Mouse (Mus musculus) megakaryocyte progenitor cell, adult 5-6 weeks (primary cell): ENCODE measurements around the gene Psmd5. TPM values are rescaled to one million over a fixed set of nuclear protein-coding genes. Genes with fewer than 3 reads are reported as not detected.
A peak's percentile ranks its signal among the peaks of the same experiment; 100 is the strongest.
"Not testable (repeated sequence)": the region's sequence is repeated elsewhere in the genome, so short reads cannot be mapped to it uniquely, and the experiment has no call there.

Experiments
- ATAC-seq: replicated peaks from 2 replicates; pipeline ENCODE4 v1.8.0; 2016; ENCODE audit warnings: mild to moderate bottlenecking, moderate TSS enrichment, inconsistent platforms; ENCODE audit not compliant: poor library complexity
- total RNA-seq, 2 experiments: library from RNA; stranded (forward) in 1 of 2; stranded (reverse) in 1 of 2; fragments of 157-497, 149-512 nt in 1 of 2; fragments of 200-1000 nt in 1 of 2; gene quantifications; 2 replicates each; pipeline versions ENCODE4 v1.2.3 to v1.2.4; 2015 to 2017

Psmd5 gene
- total RNA-seq, 2 experiments from 2014 or later, result 33.9 to 88.9 TPM

DNA sequence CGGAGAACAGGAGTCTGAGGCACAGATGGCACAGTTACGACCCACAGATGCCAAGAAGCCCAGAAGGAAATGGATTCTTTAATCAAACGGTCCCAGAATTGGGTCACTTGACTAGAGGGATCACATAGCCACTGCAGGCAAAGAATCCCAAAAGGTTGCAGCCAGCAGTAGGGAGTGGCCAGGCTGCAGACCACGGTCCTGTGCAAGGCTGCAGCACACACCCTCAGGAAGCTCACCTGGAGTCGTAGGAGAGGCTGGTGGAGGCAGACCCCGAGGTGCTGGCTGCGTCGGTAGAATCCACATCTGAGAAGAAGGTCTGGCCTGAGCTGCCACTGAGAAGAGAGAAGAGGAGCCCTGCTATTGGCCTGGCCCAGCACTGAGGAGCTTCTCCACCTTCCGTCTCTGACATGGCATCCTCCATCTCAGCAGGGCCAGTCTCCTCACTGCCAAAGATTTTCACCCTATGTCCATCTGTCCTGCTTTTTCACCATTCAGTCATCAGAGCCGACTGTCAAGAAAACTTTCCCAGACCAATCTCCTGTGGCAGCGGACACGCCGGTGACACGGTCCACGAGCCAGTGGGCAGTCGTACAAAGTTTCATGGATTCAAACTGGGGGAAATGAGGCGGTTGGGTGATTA, 22.2 kb upstream of the Psmd5 start:
- ATAC-seq, result no peak

GRCm38 (mm10) chr2:34895503-34896113, 20.8 kb upstream of the Psmd5 start:
- ATAC-seq, result no peak

DNA sequence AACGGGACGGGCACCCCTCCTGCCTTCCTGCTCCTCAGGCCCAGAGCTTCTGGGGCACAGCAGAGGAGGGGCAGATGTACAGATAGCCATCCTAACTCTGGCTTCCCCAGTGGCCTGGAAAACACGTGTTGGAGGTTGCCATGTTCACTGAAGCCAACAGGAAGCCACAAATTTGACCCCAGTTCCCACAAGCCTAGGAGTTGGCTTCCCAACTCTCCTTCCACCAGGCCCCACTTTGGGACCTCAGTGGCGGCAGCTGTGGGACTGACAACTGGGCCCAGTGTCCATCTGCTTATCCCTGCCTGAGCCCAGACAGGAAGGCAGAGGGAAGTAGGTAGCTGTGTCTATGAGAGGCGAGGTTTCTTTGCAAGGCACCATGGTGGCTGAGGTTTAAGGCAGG, 19.2 kb upstream of the Psmd5 start:
- peak; percentile 37 for ATAC-seq

DNA sequence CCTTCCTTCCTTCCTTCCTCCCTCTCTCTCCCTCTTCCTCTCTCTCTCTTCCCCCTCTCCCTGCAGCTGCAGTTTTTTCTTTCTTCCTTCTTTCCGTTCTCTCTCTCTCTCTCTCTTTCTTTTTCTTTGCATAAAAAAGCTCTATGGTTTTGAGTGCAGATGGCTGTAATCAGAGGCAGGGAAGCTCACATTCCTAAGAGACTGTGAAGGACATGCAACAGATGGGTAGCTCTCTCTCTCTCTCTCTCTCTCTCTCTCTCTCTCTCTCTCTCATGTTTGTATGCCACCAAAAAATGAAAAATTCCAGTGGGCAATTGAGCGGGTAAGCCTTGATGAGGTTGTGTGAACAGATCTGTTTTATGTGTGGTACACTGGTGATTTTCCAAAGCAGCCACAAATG, 9.4 kb upstream of the Psmd5 start:
- no peak for ATAC-seq

- ATAC-seq, result no peak
Observed at GRCm38 (mm10) chr2:34883190-34883589, 8.4 kb upstream of the Psmd5 start.

DNA sequence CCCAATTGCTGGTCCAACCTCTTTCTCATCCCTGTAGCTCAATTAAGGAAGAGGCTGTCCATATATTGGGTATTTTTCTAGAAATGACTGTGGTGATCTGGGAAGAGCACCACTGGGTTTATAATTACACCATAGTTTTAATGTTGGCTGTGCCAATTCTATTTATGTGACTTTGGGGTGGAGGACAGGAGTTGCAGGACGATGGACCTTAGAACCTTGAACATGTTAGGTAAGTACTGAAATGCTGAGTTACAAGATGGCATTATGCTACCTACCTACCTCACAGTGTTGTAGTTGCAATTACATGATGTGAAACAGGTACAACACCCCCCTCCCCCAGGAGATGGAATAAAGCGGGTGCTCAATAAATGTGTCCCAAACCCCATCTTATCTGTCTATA, 8.0 kb upstream of the Psmd5 start:
- ATAC-seq, result no peak

DNA sequence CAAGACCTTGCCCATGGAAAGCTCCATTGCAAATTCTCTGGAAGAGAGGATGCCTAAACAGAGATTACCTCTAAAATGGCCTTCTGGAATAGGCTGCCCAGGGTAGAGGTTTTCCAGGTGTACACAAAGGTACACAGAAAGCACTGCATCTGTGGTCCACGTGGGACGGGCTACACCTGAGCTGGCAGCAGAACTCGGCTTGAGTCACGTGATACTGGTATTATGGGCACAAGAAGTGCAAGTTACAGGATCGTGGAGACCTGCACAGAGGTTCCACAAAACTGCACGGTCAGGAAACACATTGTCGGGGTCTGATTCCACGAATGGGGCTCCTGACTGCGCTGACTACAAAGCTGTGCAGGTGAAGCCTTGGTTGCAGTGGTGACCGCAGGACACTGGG, 5.3 kb upstream of the Psmd5 start:
- no peak for ATAC-seq

DNA sequence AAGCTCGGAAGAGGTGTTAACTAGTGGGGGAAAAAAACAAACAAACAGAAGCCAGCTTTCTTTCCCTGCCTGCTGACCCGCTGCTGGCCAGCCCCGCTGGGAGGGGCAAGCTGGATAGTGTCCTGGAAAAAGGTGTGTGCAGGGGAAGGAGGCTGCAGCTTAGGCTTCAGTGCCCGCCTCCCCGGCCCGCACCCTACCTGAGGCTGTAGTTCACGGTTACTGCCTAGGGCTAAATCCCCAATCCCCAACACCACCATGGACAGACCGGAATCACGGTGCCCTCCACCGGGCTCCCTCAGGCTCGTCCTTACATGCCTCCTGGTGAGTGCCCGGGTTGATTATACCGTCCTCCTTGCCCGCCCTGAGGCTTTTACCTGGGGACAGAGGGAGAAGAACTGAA, 497 bp downstream of the Psmd5 start, which contains the start of gene Cutal:
TSS of gene Cutal (plus strand) at position 126 of the 400 bp plus-strand sequence.
- no peak for ATAC-seq

GRCm38 (mm10) chr2:34870520-34871474, 4.0 kb downstream of the Psmd5 start:
- peak; percentile 92 for ATAC-seq

DNA sequence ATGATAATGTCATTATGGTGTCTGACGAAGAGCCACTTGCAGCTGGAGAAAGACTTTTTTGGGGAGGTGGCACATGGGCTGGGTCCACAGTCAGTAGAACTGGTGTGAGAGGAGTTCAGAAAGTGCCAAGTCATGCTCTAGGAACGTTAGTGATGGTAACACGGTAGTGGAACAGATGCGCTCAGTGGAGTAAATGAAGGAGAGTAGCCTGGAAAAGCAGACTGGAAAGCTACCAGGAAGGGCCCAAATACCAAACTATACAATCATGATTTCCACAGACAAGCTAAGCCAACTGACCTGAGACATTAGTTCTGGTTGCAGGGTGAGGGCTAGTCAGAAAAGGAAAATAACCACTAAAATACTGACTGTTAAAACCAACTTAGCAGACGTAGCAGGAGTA, 5.1 kb downstream of the Psmd5 start:
- peak; percentile 72 for ATAC-seq

DNA sequence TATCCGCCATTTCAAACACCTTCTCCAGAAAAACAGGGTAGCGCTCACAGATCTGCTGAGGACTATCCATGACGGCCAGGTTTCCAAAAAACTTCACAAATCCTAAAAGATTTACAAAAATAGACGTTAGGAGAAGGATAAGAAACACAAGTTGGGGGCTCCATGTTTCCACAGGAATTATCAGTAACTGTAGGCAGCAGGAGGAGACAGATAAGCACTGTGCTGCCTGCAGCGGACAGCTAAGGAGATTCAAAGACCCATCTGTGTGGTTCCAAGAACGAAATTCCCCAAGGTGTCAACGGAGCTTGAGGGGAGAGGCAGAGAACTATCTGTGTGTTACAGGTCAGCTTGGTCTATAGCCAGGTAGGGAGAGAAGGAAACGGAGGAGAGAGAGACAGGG, 17.0 kb downstream of the Psmd5 start:
- ATAC-seq, result peak; percentile 52; the same call in 1 of the 2 replicates

DNA sequence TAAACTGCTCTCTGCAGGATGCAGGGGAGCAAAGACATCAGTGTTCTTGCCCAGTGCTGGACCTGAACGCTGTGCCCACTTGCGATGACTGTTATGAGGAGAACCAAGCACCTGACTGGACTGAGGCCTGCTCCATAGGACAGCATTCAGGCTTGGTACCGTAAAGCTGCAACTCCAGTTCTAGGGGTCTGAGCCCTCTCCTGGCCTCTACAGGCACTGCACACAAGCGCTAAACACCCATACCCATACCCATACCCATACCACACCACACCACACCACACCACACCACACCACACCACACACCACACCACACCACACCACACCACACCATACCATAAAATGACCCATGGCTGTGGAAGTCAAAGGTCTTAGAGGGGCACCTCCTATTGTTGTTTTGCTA, 19.5 kb downstream of the Psmd5 start:
- ATAC-seq, result peak; percentile 66

GRCm38 (mm10) chr2:34847702-34848101, 27.1 kb downstream of the Psmd5 start:
- ATAC-seq, result no peak

DNA sequence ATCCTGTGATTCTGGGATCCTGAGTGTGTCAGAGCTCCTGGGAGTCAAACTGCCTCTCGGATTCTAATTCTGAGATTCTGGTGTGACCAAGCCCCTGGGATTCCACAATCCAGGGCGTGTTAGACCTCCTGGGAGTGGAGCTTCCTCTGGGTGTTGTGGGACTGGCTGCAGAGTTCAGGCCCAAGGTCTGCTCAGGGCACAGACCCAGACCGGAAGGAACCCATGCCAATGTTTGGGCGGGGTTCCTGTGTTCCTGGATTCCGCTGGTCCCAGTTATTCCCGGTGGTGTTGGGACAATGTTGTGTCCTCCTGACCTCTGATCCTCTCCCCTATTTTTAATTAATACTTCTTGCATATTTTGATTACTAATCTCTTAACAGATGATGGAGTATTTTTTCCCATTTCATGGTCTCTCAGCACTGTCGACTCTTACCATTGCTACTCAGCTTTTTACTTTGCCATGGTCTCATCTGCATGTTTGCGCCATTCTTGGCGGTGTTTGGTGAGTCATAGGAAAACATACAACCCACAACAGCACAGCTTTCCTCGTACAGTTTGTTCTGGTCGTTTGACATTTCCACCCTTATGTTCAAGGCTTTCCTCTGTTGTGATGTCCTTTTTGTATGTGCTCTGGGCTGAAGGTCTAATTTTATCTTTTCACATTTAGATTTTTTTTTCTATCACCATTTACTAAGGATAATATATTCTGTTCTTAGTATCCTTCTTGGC, 31.4 kb downstream of the Psmd5 start:
- ATAC-seq, result no peak

- ATAC-seq, result no peak
Observed at GRCm38 (mm10) chr2:34841706-34842105, 33.1 kb downstream of the Psmd5 start.

GRCm38 (mm10) chr2:34840143-34840542, 34.6 kb downstream of the Psmd5 start:
- not testable (repeated sequence) for ATAC-seq

DNA sequence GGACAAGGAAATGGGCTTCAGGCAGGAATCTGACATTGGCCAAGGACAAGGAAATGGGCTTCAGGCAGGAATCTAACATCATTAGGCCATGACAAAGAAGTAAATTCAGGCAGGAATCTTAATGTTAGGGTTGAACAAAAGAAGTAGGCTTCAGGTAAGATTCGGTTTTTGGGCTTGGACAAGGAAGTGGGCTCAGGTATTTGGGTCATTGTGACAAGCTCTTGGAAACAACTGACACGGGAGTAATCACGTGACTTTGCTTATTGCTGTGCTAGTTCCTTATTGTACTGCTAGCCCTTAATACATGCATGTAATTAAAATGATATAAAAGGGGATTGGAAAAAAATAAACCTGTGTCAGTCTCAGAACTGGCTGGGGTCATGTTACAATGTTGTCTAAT, 39.1 kb downstream of the Psmd5 start:
- ATAC-seq, result no peak

- ATAC-seq, result no peak
Observed at GRCm38 (mm10) chr2:34833624-34834023, 41.1 kb downstream of the Psmd5 start.

GRCm38 (mm10) chr2:34832766-34833457, 41.9 kb downstream of the Psmd5 start, which contains the start of gene Gm34653:
Gene Gm34653, plus strand, starts transcription at chr2:34833007.
- not testable (repeated sequence) for ATAC-seq

DNA sequence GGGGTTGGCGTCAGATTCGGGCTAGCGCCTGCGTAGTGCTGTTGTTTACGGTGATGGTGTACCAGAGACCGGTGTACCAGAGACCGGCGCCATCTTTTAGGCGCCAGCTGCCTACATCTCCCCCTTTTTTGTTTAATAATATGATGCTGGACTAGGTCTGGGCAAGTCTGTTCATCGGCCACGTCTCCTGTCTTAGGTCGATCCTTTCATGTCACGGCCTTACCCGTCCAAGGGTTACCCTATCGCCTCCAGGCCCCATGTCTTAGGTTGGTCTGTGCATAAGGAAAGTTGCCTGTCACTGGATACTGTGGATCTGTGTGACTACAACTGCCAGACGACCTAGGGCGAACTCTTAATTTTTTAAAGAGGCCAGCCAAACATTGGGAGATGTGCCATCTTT, 44.7 kb downstream of the Psmd5 start:
- ATAC-seq, result not testable (repeated sequence)
